Mouse (Mus musculus) MEL (cell line): Measurements from ENCODE around the gene Cpne2. TPM values are rescaled to one million over a fixed set of nuclear protein-coding genes. Genes with fewer than 3 reads are reported as not detected.

Experiments used
- DNase-seq: peaks from one replicate; pipeline ENCODE4 v3.0.0; 2011; ENCODE audit warnings: low read depth, low spot score
- H3K27ac ChIP-seq: 2 replicates; pipeline ENCODE4 v1.5.1; 2012; ENCODE audit warnings: low read depth, mild to moderate bottlenecking, control low read depth, low read length, moderate library complexity; ENCODE audit not compliant: control insufficient read depth
- H3K27me3 ChIP-seq, 2 experiments: fragments of 150-350 bp in 1 of 2; sonication (generic) in 1 of 2; 2 replicates each; pipeline ENCODE4 v1.6.1; 2012; ENCODE audit warnings: low read length in 2 of 2, mild to moderate bottlenecking in 2 of 2, improper control_type of control experiment in 1 of 2, moderate library complexity in 1 of 2; ENCODE audit not compliant: insufficient read depth in 2 of 2, control insufficient read depth in 1 of 2
- H3K36me3 ChIP-seq, 2 experiments: 2 replicates each; pipeline ENCODE4 v1.6.1; 2012 to 2014; ENCODE audit warnings: low read length in 2 of 2, improper control_type of control experiment in 1 of 2, inconsistent platforms in 1 of 2, mild to moderate bottlenecking in 1 of 2; ENCODE audit not compliant: insufficient read depth in 2 of 2, control insufficient read depth in 1 of 2
- H3K4me1 ChIP-seq, 2 experiments: fragments of 150-350 bp in 1 of 2; sonication (generic) in 1 of 2; 2 replicates each; pipeline ENCODE4 v1.6.1; 2012; ENCODE audit warnings: low read length in 2 of 2, improper control_type of control experiment in 1 of 2, mild to moderate bottlenecking in 1 of 2; ENCODE audit not compliant: insufficient read depth in 2 of 2, control insufficient read depth in 1 of 2
- H3K4me3 ChIP-seq, 2 experiments: fragments of 150-350 bp in 1 of 2; sonication (generic) in 1 of 2; 2 replicates each; pipeline ENCODE4 v1.5.1; 2012; ENCODE audit warnings: low read depth in 2 of 2, low read length in 2 of 2, mild to moderate bottlenecking in 2 of 2, moderate library complexity in 2 of 2, control low read depth in 1 of 2, improper control_type of control experiment in 1 of 2; ENCODE audit not compliant: control insufficient read depth in 1 of 2, insufficient read depth in 1 of 2
- H3K79me2 ChIP-seq: 2 replicates; pipeline ENCODE4 v1.6.1; 2012; ENCODE audit warnings: mild to moderate bottlenecking, low read length, moderate library complexity; ENCODE audit not compliant: control insufficient read depth, poor library complexity, insufficient read depth
- H3K9ac ChIP-seq: 2 replicates; pipeline ENCODE4 v1.6.1; 2012; ENCODE audit warnings: low read depth, mild to moderate bottlenecking, control low read depth, low read length, moderate library complexity; ENCODE audit not compliant: control insufficient read depth, poor library complexity, severe bottlenecking
- H3K9me3 ChIP-seq: fragments of 150-350 bp; sonication (generic); replicated peaks from 2 replicates; pipeline ENCODE4 v1.6.1; 2012; ENCODE audit warnings: mild to moderate bottlenecking, low read length, improper control_type of control experiment, moderate library complexity; ENCODE audit not compliant: insufficient read depth
- CHD1 ChIP-seq: IDR thresholded peaks from 2 replicates; pipeline ENCODE4 v1.6.1; 2012; ENCODE audit warnings: low read depth, mild to moderate bottlenecking, inconsistent platforms, low read length, improper control_type of control experiment
- CTCF ChIP-seq, 3 experiments: IDR thresholded peaks in 2 of 3; conservative IDR thresholded peaks in 1 of 3; 2 replicates each; pipeline ENCODE4 v1.5.1; 2011 to 2012; ENCODE audit warnings: low read length in 3 of 3, low read depth in 2 of 3, mild to moderate bottlenecking in 2 of 3, improper control_type of control experiment in 1 of 3, inconsistent platforms in 1 of 3, mixed read lengths in 1 of 3, moderate library complexity in 1 of 3; ENCODE audit not compliant: control insufficient read depth in 1 of 3, insufficient read depth in 1 of 3, poor library complexity in 1 of 3, severe bottlenecking in 1 of 3
- E2F4 ChIP-seq: IDR thresholded peaks from 2 replicates; pipeline ENCODE4 v1.6.1; 2011; ENCODE audit warnings: low read depth, low read length, improper control_type of control experiment, borderline replicate concordance
- ETS1 ChIP-seq: IDR thresholded peaks from 2 replicates; pipeline ENCODE4 v1.6.1; 2012; ENCODE audit warnings: low read depth, mild to moderate bottlenecking, inconsistent platforms, low read length, improper control_type of control experiment, moderate library complexity
- HCFC1 ChIP-seq: IDR thresholded peaks from 2 replicates; pipeline ENCODE4 v1.6.1; 2012; ENCODE audit warnings: low read depth, mild to moderate bottlenecking, inconsistent platforms, low read length, improper control_type of control experiment, moderate library complexity
- KAT2A ChIP-seq: conservative IDR thresholded peaks from 2 replicates; pipeline ENCODE4 v1.6.1; 2012; ENCODE audit warnings: low read depth, low read length, improper control_type of control experiment, inconsistent platforms
- MAFK ChIP-seq: IDR thresholded peaks from 2 replicates; pipeline ENCODE4 v1.6.1; 2011; ENCODE audit warnings: low read depth, mild to moderate bottlenecking, low read length, improper control_type of control experiment, borderline replicate concordance
- MAZ ChIP-seq: IDR thresholded peaks from 2 replicates; pipeline ENCODE4 v1.6.1; 2012; ENCODE audit warnings: low read depth, mild to moderate bottlenecking, inconsistent platforms, low read length, improper control_type of control experiment
- MYB ChIP-seq: IDR thresholded peaks from 2 replicates; pipeline ENCODE4 v1.6.1; 2011; ENCODE audit warnings: mild to moderate bottlenecking, low read depth, low read length, improper control_type of control experiment
- NELFE ChIP-seq: IDR thresholded peaks from 2 replicates; pipeline ENCODE4 v1.6.1; 2011; ENCODE audit warnings: low read depth, low read length, improper control_type of control experiment
- POLR2AphosphoS2 ChIP-seq: IDR thresholded peaks from 2 replicates; pipeline ENCODE4 v1.6.1; 2011; ENCODE audit warnings: low read length, improper control_type of control experiment
- RAD21 ChIP-seq: IDR thresholded peaks from 2 replicates; pipeline ENCODE4 v1.6.1; 2011; ENCODE audit warnings: mild to moderate bottlenecking, low read depth, low read length, improper control_type of control experiment
- SMC3 ChIP-seq: IDR thresholded peaks from 2 replicates; pipeline ENCODE4 v1.6.1; 2011; ENCODE audit warnings: low read depth, low read length, improper control_type of control experiment
- TAL1 ChIP-seq: IDR thresholded peaks from 2 replicates; pipeline ENCODE4 v1.6.1; 2012; ENCODE audit warnings: mild to moderate bottlenecking, inconsistent platforms, low read length, moderate library complexity, mixed read lengths
- TCF12 ChIP-seq: IDR thresholded peaks from 2 replicates; pipeline ENCODE4 v1.6.1; 2014; ENCODE audit warnings: low read depth, mild to moderate bottlenecking, inconsistent platforms, low read length, improper control_type of control experiment, moderate library complexity
- USF1 ChIP-seq: IDR thresholded peaks from 2 replicates; pipeline ENCODE4 v1.6.1; 2014; ENCODE audit warnings: low read depth, mild to moderate bottlenecking, inconsistent platforms, low read length, improper control_type of control experiment, moderate library complexity
- ZC3H11A ChIP-seq: IDR thresholded peaks from 2 replicates; pipeline ENCODE4 v1.6.1; 2012; ENCODE audit warnings: low read depth, mild to moderate bottlenecking, inconsistent platforms, low read length, improper control_type of control experiment
- ZMIZ1 ChIP-seq: IDR thresholded peaks from 2 replicates; pipeline ENCODE4 v1.6.1; 2012; ENCODE audit warnings: low read depth, mild to moderate bottlenecking, inconsistent platforms, low read length, improper control_type of control experiment, moderate library complexity
- polyA plus RNA-seq, 2 experiments: library from polyadenylated mRNA; stranded (reverse) in 1 of 2; unstranded in 1 of 2; fragments of >175 nt in 1 of 2; fragments of >200 nt in 1 of 2; gene quantifications; 2 replicates each; pipeline versions ENCODE4 v1.2.1 to v1.2.4; 2012; ENCODE audit warnings: low replicate concordance in 2 of 2, low read depth in 1 of 2; ENCODE audit not compliant: insufficient read length in 2 of 2, insufficient read depth in 1 of 2, missing spikeins in 1 of 2
- total RNA-seq: library from RNA; depleted of rRNA; stranded (reverse); fragments of 300-350 nt; gene quantifications from 2 replicates; pipeline ENCODE4 v1.2.3, GENCODE M21; 2012

Gene Cpne2
- total and polyA plus RNA-seq, 3 experiments: 19.1 to 29.7 TPM; not detected in 1

DNA sequence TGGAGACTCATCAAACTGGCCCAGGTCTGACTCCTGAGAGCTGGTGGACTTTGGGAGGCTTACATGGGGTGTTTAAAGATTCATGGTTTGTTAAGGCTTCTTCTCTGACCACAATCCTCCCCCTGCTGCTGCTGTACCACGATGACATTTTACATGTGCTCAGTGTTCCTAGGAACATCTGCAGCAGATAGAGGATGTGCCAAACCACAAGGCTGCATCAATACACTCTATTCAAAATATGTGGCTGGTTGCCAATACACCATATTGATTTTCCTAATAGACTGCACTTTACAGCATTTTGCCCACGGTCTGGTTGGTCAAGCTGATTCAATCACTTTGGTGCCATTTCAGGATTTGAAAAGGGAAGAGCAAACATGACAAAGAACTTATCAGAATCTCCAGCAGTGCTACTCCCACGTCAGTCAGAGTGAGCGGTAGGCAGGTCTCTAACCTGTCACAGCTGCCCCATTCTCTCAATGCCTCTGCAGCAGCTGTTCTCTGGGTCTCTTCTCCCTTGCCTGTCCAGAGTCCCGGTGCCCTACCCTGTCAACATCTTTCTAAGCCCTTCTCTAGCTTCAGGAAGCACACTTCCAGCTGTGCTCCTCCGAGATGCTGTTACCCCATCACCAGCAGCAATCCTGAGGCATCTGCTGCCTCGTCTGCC, 49.2 kb downstream of the Cpne2 start (continued):
- no peak for TF ChIP-seq NELFE

- no peak overlapping the region for H3K9ac ChIP-seq
- no peak overlapping the region for H3K4me3 ChIP-seq
- no peaks in the 10 kb centered on the region for H3K79me2 ChIP-seq
- DNase-seq: no peak
- no peak for TF ChIP-seq MYB
- TF ChIP-seq KAT2A: no peak
- no peak for TF ChIP-seq E2F4
- no peak for TF ChIP-seq ZMIZ1
- TF ChIP-seq USF1: no peak
- TF ChIP-seq CHD1: no peak
- TF ChIP-seq RAD21: no peak
- TF ChIP-seq POLR2AphosphoS2: no peak
- no peak for TF ChIP-seq MAFK
- no peak for TF ChIP-seq HCFC1
- TF ChIP-seq MAZ: no peak
- H3K36me3 ChIP-seq: peaks cover 7 to 26% of the 10 kb centered on the region in 2 experiments; a peak in 3 of 4 replicates
- peaks cover 0 to 3% of the 10 kb centered on the region in 2 experiments; a peak in 1 of 4 replicates for H3K4me1 ChIP-seq
- no peaks in the 10 kb centered on the region for H3K27me3 ChIP-seq
- H3K27ac ChIP-seq: no peak overlapping the region
- no peaks in the 10 kb centered on the region for H3K9me3 ChIP-seq
Measured at GRCm38 (mm10) chr8:94582569-94582968, 49.8 kb downstream of the Cpne2 start.

DNA sequence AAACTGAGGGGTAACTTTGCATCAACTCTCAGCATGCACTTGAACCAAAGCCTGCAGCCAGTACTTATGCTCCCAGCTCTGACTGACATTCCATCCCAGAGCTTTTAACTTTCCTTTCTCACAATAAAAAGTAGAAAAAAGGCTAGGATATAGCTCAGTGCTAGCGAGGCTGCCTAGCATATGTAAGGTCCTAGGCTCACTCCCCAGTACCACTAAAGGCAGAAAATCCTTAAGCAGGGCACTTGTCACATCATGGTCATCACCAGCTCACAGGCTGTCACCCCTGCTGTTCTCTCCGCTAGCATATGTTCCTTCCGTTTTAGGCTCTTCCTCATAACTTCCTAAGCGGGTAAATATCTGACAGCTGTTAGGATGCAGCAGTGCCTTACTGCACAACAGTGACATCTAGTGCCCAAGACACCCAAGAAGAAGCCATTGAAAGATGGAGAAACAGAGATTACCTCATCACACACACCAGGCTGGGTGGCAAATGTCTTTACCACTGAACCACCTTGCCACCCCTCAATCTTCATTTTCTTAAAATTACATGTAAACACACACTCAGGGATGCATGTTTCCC, 51.5 kb downstream of the Cpne2 start:
- Histone ChIP-seq H3K9me3 (no peaks in the 10 kb centered on the region), H3K9ac (no peak overlapping the region), H3K4me3 (no peak overlapping the region), H3K36me3 (peaks cover 7 to 23% of the 10 kb centered on the region in 2 experiments; a peak in 3 of 4 replicates), H3K4me1 (peaks cover 0 to 3% of the 10 kb centered on the region in 2 experiments; a peak in 1 of 4 replicates), H3K27ac (no peak overlapping the region), H3K79me2 (no peaks in the 10 kb centered on the region), H3K27me3 (no peaks in the 10 kb centered on the region)
- TF ChIP-seq ETS1: 0 out of 2 replicates have a peak, but pooled peaks have one; percentile 12
- TF ChIP-seq POLR2AphosphoS2: no peak
- peak; percentile 53; the same call in 1 of the 2 replicates for TF ChIP-seq ZC3H11A
- no peak for TF ChIP-seq ZMIZ1
- no peak for TF ChIP-seq TAL1
- peak; percentile 75 for TF ChIP-seq SMC3
- TF ChIP-seq RAD21: peak; percentile 63
- no peak for TF ChIP-seq TCF12
- TF ChIP-seq CTCF (IDR thresholded peaks at IDR 0.05 in 2 of 3, conservative IDR thresholded peaks at IDR 0.05 in 1 of 3; ENCODE audit: control insufficient read depth in 1 of 3, insufficient read depth in 1 of 3, low read depth in 2 of 3, low read length in 3 of 3, poor library complexity in 1 of 3, severe bottlenecking in 1 of 3): peak; percentile 30 to 73 (median 59); a peak in 5 of 6 replicates
- peak; percentile 57 for DNase-seq
